Mouse (Mus musculus): Measurements from ENCODE around the gene Opalin.

Opalin gene

GRCm38 (mm10) chr19:41015951-41016716 is 60.8 kb downstream of the Opalin start:
- peak; percentile 61 for DNase-seq (ENCODE audit: low spot score)

- no peak for DNase-seq (ENCODE audit: low spot score)
Measured at GRCm38 (mm10) chr19:41014003-41014402, 62.9 kb downstream of the Opalin start.

GRCm38 (mm10) chr19:41013591-41013990 is 63.3 kb downstream of the Opalin start:
- no peak for DNase-seq (ENCODE audit: low spot score)
